8 mouse cellular contexts compared by ENCODE assay signal in the genomic region with DNA sequence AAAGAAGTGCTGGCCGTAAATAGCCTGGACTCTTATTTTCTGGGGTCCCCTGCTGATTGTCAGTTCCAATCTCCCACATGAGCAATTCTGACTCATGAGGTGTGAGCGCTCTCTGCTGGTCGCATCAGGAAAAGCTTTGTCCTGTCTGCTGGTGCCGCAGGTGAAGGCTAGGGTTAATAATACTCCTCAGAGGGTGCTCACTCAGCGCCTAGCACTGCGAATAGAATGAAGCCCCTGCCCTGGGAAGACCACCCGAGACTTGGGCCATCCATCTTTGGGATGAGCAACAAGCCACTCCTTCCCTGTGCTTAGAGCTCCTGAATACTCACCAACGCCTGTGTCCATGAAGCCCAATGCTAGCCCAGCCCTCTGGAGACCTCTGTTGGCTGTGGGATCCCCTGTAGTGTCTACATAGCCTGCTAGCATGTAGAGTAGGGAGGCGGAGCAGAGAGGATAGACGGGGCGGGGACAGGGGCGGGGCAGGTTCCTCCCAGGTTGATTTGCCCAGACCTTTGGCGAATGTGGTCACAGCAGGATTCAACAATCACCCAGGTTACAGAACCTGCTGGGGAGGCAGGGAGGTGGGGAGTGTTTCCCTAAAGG. TPM values are rescaled to one million over a fixed set of nuclear protein-coding genes. Genes with fewer than 3 reads are reported as not detected.
DNase-seq lines count a peak whose midpoint lies in the region; ATAC-seq and TF ChIP-seq lines count a peak whose summit lies in the region.

No protein-coding gene starts in this region.

- no peak overlapping the region; the same call in 1 of the 2 replicates for H3K27ac ChIP-seq in forebrain, embryonic 11.5 days (ENCODE audit: low read depth, low read length)
- no peak overlapping the region for H3K27ac ChIP-seq in small intestine, adult 2 months (ENCODE audit: insufficient read depth, low read depth, low read length)

- TF ChIP-seq POLR2A in small intestine, adult 2 months (IDR thresholded peaks at IDR 0.05; ENCODE audit: low read depth, low read length) = no peak

- no peak overlapping the region for H3K4me2 ChIP-seq in forebrain, embryonic 11.5 days (ENCODE audit: low read depth, low read length, severe bottlenecking)

- no peak overlapping the region for H3K4me3 ChIP-seq in forebrain, embryonic 11.5 days (ENCODE audit: low read depth, low read length)
- H3K4me3 ChIP-seq in small intestine, adult 2 months (ENCODE audit: low read depth, low read length) = peak overlapping the region; percentile 32

- no peaks in the 10 kb centered on the region for H3K4me1 ChIP-seq in forebrain, embryonic 11.5 days (replicated peaks; ENCODE audit: control insufficient read depth, insufficient read depth, low read length)
- H3K4me1 ChIP-seq in small intestine, adult 2 months (ENCODE audit: control insufficient read depth, insufficient read depth, insufficient read length, low read length) = peaks cover 2% of the 10 kb centered on the region; the same call in 1 of the 2 replicates

- 2% methylated on average over 13 of the region's 13 CpGs for WGBS in forebrain, embryonic 11.5 days
- WGBS in small intestine, adult 2 months = 5% methylated on average over 13 of the region's 13 CpGs

- H3K27me3 ChIP-seq in forebrain, embryonic 11.5 days (ENCODE audit: control insufficient read depth, insufficient read depth, low read length) = no peaks in the 10 kb centered on the region
- H3K27me3 ChIP-seq in small intestine, adult 2 months (ENCODE audit: control insufficient read depth, insufficient read depth, low read length) = no peaks in the 10 kb centered on the region

- peak; percentile 75 to 80 for DNase-seq in adrenal gland, adult 18-20 months (ENCODE audit: low spot score in 2 of 2)
- DNase-seq in adrenal gland, postnatal 4 days (ENCODE audit: low spot score in 2 of 2) = no peak
- peak; percentile 75 for DNase-seq in c-Kit-positive CD71-positive TER-119-negative erythroid progenitor cells, embryonic 14.5 days (ENCODE audit: low read depth)
- DNase-seq in forebrain, embryonic 11.5 days (ENCODE audit: low spot score) = peak; percentile 79
- peak; percentile 55 to 80 for DNase-seq in layer of hippocampus, postnatal 25 days (ENCODE audit: extremely low spot score in 1 of 2, low spot score in 1 of 2)

- ATAC-seq in forebrain, embryonic 11.5 days (replicated peaks; ENCODE audit: low FRiP score) = peak; percentile 69
- peak; percentile 72 to 82 for ATAC-seq in hematopoietic stem cell, adult 5-6 weeks (replicated peaks in 1 of 2; ENCODE audit: insufficient read depth in 1 of 2, low FRiP score in 2 of 2, low TSS enrichment in 1 of 2, low read depth in 1 of 2, poor library complexity in 2 of 2, severe bottlenecking in 2 of 2)
- peak; percentile 88 for ATAC-seq in megakaryocyte, adult 5-6 weeks (ENCODE audit: poor library complexity, severe bottlenecking)

- no peaks in the 10 kb centered on the region for H3K9me3 ChIP-seq in forebrain, embryonic 11.5 days (ENCODE audit: control insufficient read depth, low read length)

- H3K36me3 ChIP-seq in forebrain, embryonic 11.5 days (ENCODE audit: control insufficient read depth, insufficient read depth, low read length) = no peaks in the 10 kb centered on the region; the same call in 1 of the 2 replicates
- H3K36me3 ChIP-seq in small intestine, adult 2 months (ENCODE audit: control insufficient read depth, insufficient read depth, low read length) = peaks cover 8% of the 10 kb centered on the region

- TF ChIP-seq CTCF in small intestine, adult 2 months (IDR thresholded peaks at IDR 0.05; ENCODE audit: extremely low read depth, insufficient read length, insufficient replicate concordance, low read depth, low read length) = peak; percentile 88; the same call in 1 of the 2 replicates

- H3K9ac ChIP-seq in forebrain, embryonic 11.5 days (ENCODE audit: low read length) = no peak overlapping the region

RNA-seq across cellular contexts. Expression of a gene that starts 17.3 kb away (rescaled TPM):
- total RNA-seq in adrenal gland, adult 18-20 months (2021) = 10 to 100 TPM; 18.3 to 28.9 TPM
- total RNA-seq in adrenal gland, postnatal 4 days (2021) = 10 to 100 TPM; 29.0 to 35.9 TPM
- 5.8 and 6.0 TPM in 2 replicates for polyA plus RNA-seq in forebrain, embryonic 11.5 days (2014; fragmentation: Nextera tagmentation; extraction: Ambion mirVana)
- 6.3 and 8.3 TPM in 2 replicates for total RNA-seq in hematopoietic stem cell, adult 5-6 weeks (2017)
- total RNA-seq in layer of hippocampus, postnatal 25 days (2021) = 10 to 100 TPM; 28.9 to 34.4 TPM
- total RNA-seq in megakaryocyte, adult 5-6 weeks (2015) = 14.5 and 17.0 TPM in 2 replicates
- 3.8 and 6.1 TPM in 2 replicates for total RNA-seq in megakaryocyte, adult 5-6 weeks (2017)
- polyA plus RNA-seq in small intestine, adult 2 months (2012; rRNA removed) = 9.5 and 23.6 TPM in 2 replicates

RNA-seq across cellular contexts. Expression of a gene that starts 48.8 kb away (rescaled TPM):
- 10 to 100 TPM; 15.9 to 27.5 TPM for total RNA-seq in adrenal gland, adult 18-20 months (2021)
- 10 to 100 TPM; 26.3 to 31.9 TPM for total RNA-seq in adrenal gland, postnatal 4 days (2021)
- polyA plus RNA-seq in forebrain, embryonic 11.5 days (2014; fragmentation: Nextera tagmentation; extraction: Ambion mirVana) = 8.6 and 9.2 TPM in 2 replicates
- total RNA-seq in hematopoietic stem cell, adult 5-6 weeks (2017) = 4.6 and 5.6 TPM in 2 replicates
- 10 to 100 TPM; 82.9 to 86.4 TPM for total RNA-seq in layer of hippocampus, postnatal 25 days (2021)
- 0.64 and 1.1 TPM in 2 replicates for total RNA-seq in megakaryocyte, adult 5-6 weeks (2015)
- total RNA-seq in megakaryocyte, adult 5-6 weeks (2017) = 1.2 and 1.6 TPM in 2 replicates
- polyA plus RNA-seq in small intestine, adult 2 months (2012; rRNA removed) = 6.8 and 9.7 TPM in 2 replicates

RNA-seq across cellular contexts. Expression of a gene that starts 49.9 kb away (rescaled TPM):
- 10 to 100 TPM; 46.8 to 57.1 TPM for total RNA-seq in adrenal gland, adult 18-20 months (2021)
- 10 to 100 TPM; 39.7 to 42.3 TPM for total RNA-seq in adrenal gland, postnatal 4 days (2021)
- polyA plus RNA-seq in forebrain, embryonic 11.5 days (2014; fragmentation: Nextera tagmentation; extraction: Ambion mirVana) = 54.0 and 57.4 TPM in 2 replicates
- 80.9 and 87.1 TPM in 2 replicates for total RNA-seq in hematopoietic stem cell, adult 5-6 weeks (2017)
- total RNA-seq in layer of hippocampus, postnatal 25 days (2021) = 10 to 100 TPM; 32.6 to 32.9 TPM
- total RNA-seq in megakaryocyte, adult 5-6 weeks (2015) = 7.7 and 9.1 TPM in 2 replicates
- total RNA-seq in megakaryocyte, adult 5-6 weeks (2017) = 17.3 and 18.7 TPM in 2 replicates
- 1.7 and 1.9 TPM in 2 replicates for polyA plus RNA-seq in small intestine, adult 2 months (2012; rRNA removed)

Comparison
In these comparisons a context has a peak if more than half of its experiments do, and no peak if none do; other contexts are left out.
1. DNase-seq: peak in adrenal gland, adult 18-20 months (2 of 2), c-Kit-positive CD71-positive TER-119-negative erythroid progenitor cells, embryonic 14.5 days (single experiment), forebrain, embryonic 11.5 days (single experiment) and layer of hippocampus, postnatal 25 days (2 of 2); none in adrenal gland, postnatal 4 days (0 of 2).
2. Peak in every context shown above with its lines, with median percentiles within 50 percentile points of each other: ATAC-seq.